Mouse (Mus musculus): ENCODE measurements at regions not wholly inside any gene's neighbourhood (a gene's known extent, or its start where the extent isn't known, plus 50 kb on each side); places are given as distances from the start of the nearest gene placed in this dataset.

DNA sequence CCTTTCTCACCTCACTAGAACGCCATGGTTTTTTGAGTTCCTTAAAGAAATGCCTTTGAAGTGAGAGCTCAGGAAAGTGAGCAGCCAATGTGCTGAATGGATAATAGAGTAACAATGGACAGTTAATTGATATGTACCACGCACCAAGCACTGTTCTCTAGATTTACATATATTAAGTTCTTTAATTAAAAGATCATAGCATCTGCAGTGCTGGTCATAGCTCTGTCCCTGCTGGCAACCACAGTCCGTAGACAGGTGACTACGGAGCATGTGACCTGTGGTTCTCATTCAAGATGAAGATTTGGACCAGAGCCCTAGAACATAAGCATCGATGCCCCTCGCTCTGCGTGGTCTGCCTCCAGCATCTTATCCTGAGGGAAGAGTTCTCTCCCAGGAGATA lies 378.5 kb downstream of the Rapgef2 start:
- Histone ChIP-seq H3K27ac (ENCODE audit: control insufficient read depth, insufficient read depth, low read depth, low read length) (no peak overlapping the region), H3K4me3 (ENCODE audit: control insufficient read depth, low read depth, low read length) (no peak overlapping the region), H3K4me1 (ENCODE audit: control insufficient read depth, insufficient read depth, low read length) (no peaks in the 10 kb centered on the region), H3K36me3 (ENCODE audit: control insufficient read depth, insufficient read depth, low read length) (no peaks in the 10 kb centered on the region), H3K27me3 (ENCODE audit: control insufficient read depth, insufficient read depth, low read length) (no peaks in the 10 kb centered on the region)
- no peak for TF ChIP-seq CTCF (IDR thresholded peaks at IDR 0.05; ENCODE audit: control insufficient read depth, insufficient read depth, insufficient replicate concordance, low read depth, low read length)
- TF ChIP-seq POLR2A (IDR thresholded peaks at IDR 0.05; ENCODE audit: control insufficient read depth, low read depth, low read length): no peak

DNA sequence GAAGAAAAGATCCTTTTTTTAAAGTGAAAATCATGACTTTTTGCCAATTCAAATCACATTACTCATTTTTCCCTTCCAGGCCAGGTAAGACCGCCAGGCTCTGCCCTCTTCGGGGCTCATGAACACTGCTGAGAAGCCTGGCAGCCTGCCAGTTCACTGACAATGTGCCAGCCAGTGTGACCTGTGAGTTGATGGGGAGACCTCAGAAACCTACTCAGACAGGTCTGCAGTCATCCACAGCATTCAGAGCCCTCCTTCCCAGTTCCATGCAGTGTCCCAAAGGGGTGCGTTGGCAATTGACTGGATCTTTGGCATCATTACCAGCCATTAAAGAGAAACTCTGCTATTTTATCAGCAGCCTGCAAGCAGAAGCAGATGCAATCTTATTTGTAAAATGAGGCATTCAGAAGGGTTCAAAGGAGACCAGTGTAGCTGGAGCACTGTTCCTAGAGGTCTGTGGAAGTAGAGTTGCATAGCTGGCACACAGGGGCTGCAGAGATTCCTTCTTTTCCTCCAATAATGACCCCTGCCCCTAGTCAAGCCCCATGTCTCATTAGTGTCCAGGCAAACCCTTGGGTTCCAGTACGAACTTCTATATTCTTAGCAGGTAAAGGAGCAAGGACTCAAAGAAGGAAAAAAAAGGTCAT lies 384.4 kb downstream of the Rapgef2 start:
- Histone ChIP-seq H3K4me1 (ENCODE audit: control insufficient read depth, insufficient read depth, low read length) (no peaks in the 10 kb centered on the region), H3K36me3 (ENCODE audit: control insufficient read depth, insufficient read depth, low read length) (no peaks in the 10 kb centered on the region), H3K27me3 (ENCODE audit: control insufficient read depth, insufficient read depth, low read length) (no peaks in the 10 kb centered on the region), H3K4me3 (ENCODE audit: control insufficient read depth, low read depth, low read length) (no peak overlapping the region), H3K27ac (ENCODE audit: control insufficient read depth, insufficient read depth, low read depth, low read length) (no peak overlapping the region)
- TF ChIP-seq CTCF (IDR thresholded peaks at IDR 0.05; ENCODE audit: control insufficient read depth, insufficient read depth, insufficient replicate concordance, low read depth, low read length): no peak
- TF ChIP-seq POLR2A (IDR thresholded peaks at IDR 0.05; ENCODE audit: control insufficient read depth, low read depth, low read length): no peak

DNA sequence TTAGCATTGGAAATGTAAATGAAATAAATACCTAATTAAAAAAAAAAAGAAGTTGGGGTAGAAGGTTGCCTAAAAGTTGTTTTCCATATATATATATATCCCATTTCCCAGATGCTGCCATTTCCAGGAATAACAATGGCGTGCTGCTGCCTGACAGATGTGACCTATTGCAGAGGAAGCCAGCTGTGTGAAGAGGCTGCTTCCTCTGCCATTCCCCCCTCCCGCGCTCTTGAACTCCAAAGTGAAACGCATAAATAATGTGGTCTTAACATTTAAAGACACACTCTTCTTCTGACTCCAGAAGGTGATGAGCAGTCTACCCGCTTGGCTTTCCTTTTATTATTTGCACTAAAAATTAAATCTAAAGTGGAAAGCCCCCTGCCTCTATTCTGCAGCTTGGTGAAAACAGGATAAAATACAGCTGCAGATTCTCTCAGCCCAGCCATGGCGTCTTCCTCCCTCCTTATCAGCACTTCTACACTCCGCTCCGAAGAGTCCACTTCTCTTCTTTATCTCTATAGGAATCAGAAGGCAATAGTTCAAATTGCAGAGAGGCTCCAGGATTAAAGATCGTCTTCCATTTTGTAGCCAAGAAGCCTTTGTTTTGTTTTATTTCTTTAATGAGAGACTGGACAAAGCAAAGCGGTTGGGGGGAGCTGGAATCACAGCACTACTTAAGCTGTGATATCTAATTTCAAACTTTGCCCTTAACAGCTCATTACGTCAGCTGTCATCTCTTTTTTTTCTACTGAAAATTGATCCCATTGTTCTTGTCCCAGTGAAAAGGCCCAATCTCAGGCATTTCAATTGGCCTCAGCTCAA lies 385.1 kb downstream of the Rapgef2 start:
- Histone ChIP-seq H3K27ac (ENCODE audit: control insufficient read depth, insufficient read depth, low read depth, low read length) (no peak overlapping the region), H3K27me3 (ENCODE audit: control insufficient read depth, insufficient read depth, low read length) (no peaks in the 10 kb centered on the region), H3K4me3 (ENCODE audit: control insufficient read depth, low read depth, low read length) (no peak overlapping the region), H3K4me1 (ENCODE audit: control insufficient read depth, insufficient read depth, low read length) (no peaks in the 10 kb centered on the region), H3K36me3 (ENCODE audit: control insufficient read depth, insufficient read depth, low read length) (no peaks in the 10 kb centered on the region)
- TF ChIP-seq CTCF (IDR thresholded peaks at IDR 0.05; ENCODE audit: control insufficient read depth, insufficient read depth, insufficient replicate concordance, low read depth, low read length): no peak
- TF ChIP-seq POLR2A (IDR thresholded peaks at IDR 0.05; ENCODE audit: control insufficient read depth, low read depth, low read length): no peak

DNA sequence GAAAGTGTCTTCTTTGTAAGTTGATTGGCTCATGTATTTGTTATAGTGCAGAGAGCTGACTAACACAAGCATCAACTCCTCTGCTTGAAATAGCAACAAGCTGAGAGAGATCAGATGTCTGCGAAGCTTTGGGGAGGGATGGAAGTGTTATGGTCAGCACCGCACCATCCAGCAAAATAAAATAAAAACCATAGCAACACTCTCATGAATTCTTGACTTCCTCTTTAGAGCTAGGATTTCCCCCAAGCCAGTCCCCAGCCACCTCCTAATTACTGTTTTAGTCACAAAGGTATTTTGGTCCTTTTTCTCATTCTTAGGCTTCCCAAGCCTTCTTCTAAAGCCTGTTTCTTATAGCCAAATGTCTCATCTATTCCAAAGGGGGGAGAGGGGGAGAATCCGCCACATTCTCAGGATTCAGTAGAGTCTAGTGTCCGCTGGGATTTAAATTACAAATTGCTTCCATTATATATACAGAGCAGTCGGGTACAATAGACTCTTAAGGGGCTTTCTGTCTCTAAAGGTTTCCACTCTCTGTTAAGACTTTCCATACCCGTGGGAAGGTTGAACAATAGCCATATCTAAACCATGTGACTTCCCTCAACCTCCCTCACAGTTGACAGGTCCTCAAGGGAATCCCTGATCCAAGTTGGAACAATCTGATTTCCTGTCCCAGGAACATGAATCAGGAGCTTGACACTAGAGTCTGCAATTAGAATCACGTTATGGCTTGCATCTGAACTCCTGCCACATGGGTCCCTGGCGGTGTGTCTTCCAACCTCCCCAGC lies 386.7 kb downstream of the Rapgef2 start:
- TF ChIP-seq CTCF (IDR thresholded peaks at IDR 0.05; ENCODE audit: control insufficient read depth, insufficient read depth, insufficient replicate concordance, low read depth, low read length) (no peak), POLR2A (IDR thresholded peaks at IDR 0.05; ENCODE audit: control insufficient read depth, low read depth, low read length) (no peak)
- H3K4me1 ChIP-seq (ENCODE audit: control insufficient read depth, insufficient read depth, low read length): no peaks in the 10 kb centered on the region
- H3K36me3 ChIP-seq (ENCODE audit: control insufficient read depth, insufficient read depth, low read length): no peaks in the 10 kb centered on the region
- H3K27me3 ChIP-seq (ENCODE audit: control insufficient read depth, insufficient read depth, low read length): no peaks in the 10 kb centered on the region
- H3K4me3 ChIP-seq (ENCODE audit: control insufficient read depth, low read depth, low read length): no peak overlapping the region
- no peak overlapping the region for H3K27ac ChIP-seq (ENCODE audit: control insufficient read depth, insufficient read depth, low read depth, low read length)

DNA sequence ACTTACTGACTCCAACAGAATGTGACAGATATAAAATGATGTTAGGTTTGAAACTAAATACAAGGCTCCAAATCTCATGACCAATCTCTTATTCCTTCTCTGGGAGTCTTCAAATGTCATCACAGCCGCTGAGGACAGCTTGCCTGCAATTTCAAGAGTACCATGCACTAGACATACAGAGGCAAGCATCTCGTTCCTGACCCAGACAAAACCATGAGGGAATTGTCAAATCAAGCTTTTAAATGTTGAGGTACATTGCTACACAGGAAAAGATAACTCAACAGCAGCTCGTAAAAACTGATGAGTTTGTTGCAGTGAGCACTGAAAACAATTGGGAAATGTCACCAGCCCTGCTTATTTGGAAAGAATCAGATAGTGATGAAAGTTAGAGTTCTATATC lies 397.0 kb downstream of the Rapgef2 start:
- no peaks in the 10 kb centered on the region for H3K36me3 ChIP-seq (ENCODE audit: control insufficient read depth, insufficient read depth, low read length)
- H3K27me3 ChIP-seq (ENCODE audit: control insufficient read depth, insufficient read depth, low read length): no peaks in the 10 kb centered on the region
- H3K27ac ChIP-seq (ENCODE audit: control insufficient read depth, insufficient read depth, low read depth, low read length): no peak overlapping the region
- H3K4me3 ChIP-seq (ENCODE audit: control insufficient read depth, low read depth, low read length): no peak overlapping the region
- TF ChIP-seq CTCF (IDR thresholded peaks at IDR 0.05; ENCODE audit: control insufficient read depth, insufficient read depth, insufficient replicate concordance, low read depth, low read length) (no peak), POLR2A (IDR thresholded peaks at IDR 0.05; ENCODE audit: control insufficient read depth, low read depth, low read length) (no peak)
- H3K4me1 ChIP-seq (ENCODE audit: control insufficient read depth, insufficient read depth, low read length): no peaks in the 10 kb centered on the region

DNA sequence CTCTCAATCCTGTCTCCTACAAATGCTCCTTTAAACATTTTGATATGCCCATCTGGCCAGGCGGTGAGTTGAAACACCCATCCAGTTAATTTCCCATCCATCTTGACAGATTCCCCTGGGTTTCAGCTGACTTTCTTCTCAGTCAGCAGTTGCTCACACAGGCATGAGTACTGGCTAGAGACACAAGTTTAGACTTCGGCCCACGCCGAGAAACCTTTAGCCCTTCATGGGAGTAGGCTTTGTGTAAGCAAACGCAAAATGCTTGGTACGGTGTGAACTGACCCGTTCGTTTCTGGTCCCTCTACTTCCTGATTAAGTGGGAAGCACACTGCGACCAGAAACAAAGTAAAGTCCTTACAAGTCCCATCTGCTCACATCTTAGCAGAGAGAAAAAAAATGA lies 401.6 kb downstream of the Rapgef2 start:
- H3K27me3 ChIP-seq (ENCODE audit: control insufficient read depth, insufficient read depth, low read length): no peaks in the 10 kb centered on the region
- H3K36me3 ChIP-seq (ENCODE audit: control insufficient read depth, insufficient read depth, low read length): no peaks in the 10 kb centered on the region
- H3K4me3 ChIP-seq (ENCODE audit: control insufficient read depth, low read depth, low read length): no peak overlapping the region
- no peaks in the 10 kb centered on the region for H3K4me1 ChIP-seq (ENCODE audit: control insufficient read depth, insufficient read depth, low read length)
- TF ChIP-seq POLR2A (IDR thresholded peaks at IDR 0.05; ENCODE audit: control insufficient read depth, low read depth, low read length) (no peak), CTCF (IDR thresholded peaks at IDR 0.05; ENCODE audit: control insufficient read depth, insufficient read depth, insufficient replicate concordance, low read depth, low read length) (no peak)
- no peak overlapping the region for H3K27ac ChIP-seq (ENCODE audit: control insufficient read depth, insufficient read depth, low read depth, low read length)

DNA sequence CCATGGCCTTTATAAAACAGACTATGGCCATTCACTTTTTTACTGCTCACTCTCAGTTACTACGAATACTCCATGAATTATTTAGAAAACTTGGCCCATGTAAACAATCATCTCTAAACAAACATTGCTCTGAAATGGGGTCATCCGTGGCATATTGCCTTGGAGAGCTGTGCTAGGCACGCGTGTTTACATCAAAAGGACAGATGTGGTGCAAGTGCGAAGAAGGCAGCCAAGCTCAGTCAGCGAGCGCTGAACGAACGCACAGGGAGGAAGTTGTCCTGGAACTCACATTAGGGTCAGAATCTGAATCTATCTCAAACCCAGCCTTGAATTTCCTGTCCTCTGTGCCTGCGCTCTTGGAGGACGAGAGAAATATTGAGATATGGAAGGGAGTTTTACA lies 402.3 kb downstream of the Rapgef2 start:
- H3K4me3 ChIP-seq (ENCODE audit: control insufficient read depth, low read depth, low read length): no peak overlapping the region
- no peaks in the 10 kb centered on the region for H3K4me1 ChIP-seq (ENCODE audit: control insufficient read depth, insufficient read depth, low read length)
- no peaks in the 10 kb centered on the region for H3K27me3 ChIP-seq (ENCODE audit: control insufficient read depth, insufficient read depth, low read length)
- no peak overlapping the region for H3K27ac ChIP-seq (ENCODE audit: control insufficient read depth, insufficient read depth, low read depth, low read length)
- TF ChIP-seq CTCF (IDR thresholded peaks at IDR 0.05; ENCODE audit: control insufficient read depth, insufficient read depth, insufficient replicate concordance, low read depth, low read length): no peak
- no peak for TF ChIP-seq POLR2A (IDR thresholded peaks at IDR 0.05; ENCODE audit: control insufficient read depth, low read depth, low read length)
- H3K36me3 ChIP-seq (ENCODE audit: control insufficient read depth, insufficient read depth, low read length): no peaks in the 10 kb centered on the region

All from testis, adult 2 months (tissue).